28 mouse cellular contexts compared by ENCODE assay signal in genomic region chr10:59821334-59822066, GRCm38 (mm10). TPM values are rescaled to one million over a fixed set of nuclear protein-coding genes. Genes with fewer than 3 reads are reported as not detected.
DNase-seq lines count a peak whose midpoint lies in the region; ATAC-seq and TF ChIP-seq lines count a peak whose summit lies in the region.
"Had no signal": no experiment of that assay in that cellular context is flagged by ENCODE, and none has a peak within 500 bp of the region (broad histone marks: within the 10 kb centered on the region; RNA-seq: fewer than 3 reads in every experiment).

No protein-coding gene starts in this region.

- H3K27me3 ChIP-seq in intestine, embryonic 14.5 days (replicated peaks; ENCODE audit: control insufficient read depth, insufficient read depth, low read length), result no peaks in the 10 kb centered on the region
- no peaks in the 10 kb centered on the region for H3K27me3 ChIP-seq in intestine, embryonic 15.5 days (replicated peaks)
- no peaks in the 10 kb centered on the region for H3K27me3 ChIP-seq in midbrain, embryonic 10.5 days (ENCODE audit: low read depth, poor library complexity, severe bottlenecking)
- no peaks in the 10 kb centered on the region for H3K27me3 ChIP-seq in midbrain, postnatal 0 days (ENCODE audit: insufficient read depth, low read length)
- no peaks in the 10 kb centered on the region for H3K27me3 ChIP-seq in forebrain, embryonic 14.5 days (replicated peaks; ENCODE audit: control insufficient read depth, insufficient read depth, low read length)
- H3K27me3 ChIP-seq: forebrain, embryonic 12.5 days; limb, embryonic 15.5 days; Patski had no signal

- DNase-seq in intestine, embryonic 14.5 days (ENCODE audit: low spot score), result no peak
- no peak for DNase-seq in midbrain, embryonic 10.5 days (ENCODE audit: low spot score)
- no peak for DNase-seq in midbrain, postnatal 0 days (ENCODE audit: low spot score)
- DNase-seq in ZHBTc4 (ENCODE audit: low read depth, low spot score), result peak; percentile 52
- DNase-seq in forebrain, embryonic 14.5 days (ENCODE audit: low spot score), result no peak
- DNase-seq in embryo, embryonic 9.5 days (ENCODE audit: extremely low spot score), result no peak
- DNase-seq: adrenal gland, adult 2 months; cerebellum, adult 2 months; cerebellum, postnatal 14 days; gastrocnemius, postnatal 10 days; heart, postnatal 14 days; kidney, adult 8-10 months; kidney, postnatal 4 days; lung, embryonic 14.5 days; midbrain, embryonic 14.5 days; right cerebral cortex, adult 18-20 months; spleen, adult 18-20 months; thymus, adult 18-20 months; thymus, postnatal 25 days had no signal

- H3K9ac ChIP-seq in intestine, embryonic 14.5 days (ENCODE audit: low read length), result no peak overlapping the region
- no peak overlapping the region for H3K9ac ChIP-seq in intestine, embryonic 15.5 days
- H3K9ac ChIP-seq in midbrain, postnatal 0 days (replicated peaks; ENCODE audit: low read length, poor library complexity, severe bottlenecking), result no peak overlapping the region
- no peak overlapping the region for H3K9ac ChIP-seq in forebrain, embryonic 14.5 days (ENCODE audit: low read length)
- H3K9ac ChIP-seq: forebrain, embryonic 12.5 days; hindbrain, embryonic 14.5 days; limb, embryonic 15.5 days; liver, embryonic 14.5 days; lung, embryonic 14.5 days had no signal

- 95% methylated on average over 3 of the region's 7 CpGs for WGBS in intestine, embryonic 14.5 days
- 91% methylated on average over 7 of the region's 7 CpGs for WGBS in intestine, embryonic 15.5 days
- 90% methylated on average over 7 of the region's 7 CpGs for WGBS in midbrain, embryonic 10.5 days
- whole genome bisulfite sequencing in midbrain, postnatal 0 days, result 93% methylated on average over 7 of the region's 7 CpGs
- 93% methylated on average over 7 of the region's 7 CpGs for WGBS in forebrain, embryonic 14.5 days

- no peaks in the 10 kb centered on the region for H3K9me3 ChIP-seq in intestine, embryonic 14.5 days (ENCODE audit: control insufficient read depth, low read length)
- no peaks in the 10 kb centered on the region for H3K9me3 ChIP-seq in intestine, embryonic 15.5 days
- no peaks in the 10 kb centered on the region for H3K9me3 ChIP-seq in midbrain, embryonic 10.5 days (replicated peaks)
- no peaks in the 10 kb centered on the region for H3K9me3 ChIP-seq in midbrain, postnatal 0 days (ENCODE audit: low read length)
- no peaks in the 10 kb centered on the region for H3K9me3 ChIP-seq in forebrain, embryonic 14.5 days (replicated peaks; ENCODE audit: control insufficient read depth, low read length)
- H3K9me3 ChIP-seq: forebrain, embryonic 12.5 days; limb, embryonic 15.5 days had no signal

- ATAC-seq in intestine, embryonic 14.5 days (replicated peaks; ENCODE audit: low FRiP score, low TSS enrichment, low read depth), result 0 out of 2 replicates have a peak, but pooled peaks have one; percentile 3
- no peak for ATAC-seq in intestine, embryonic 15.5 days
- no peak for ATAC-seq in midbrain, postnatal 0 days (ENCODE audit: low FRiP score)
- no peak for ATAC-seq in forebrain, embryonic 14.5 days
- ATAC-seq: intestine, embryonic 16.5 days; Patski had no signal

- H3K27ac ChIP-seq in intestine, embryonic 14.5 days (ENCODE audit: low read depth), result no peak overlapping the region
- no peak overlapping the region for H3K27ac ChIP-seq in intestine, embryonic 15.5 days
- peak overlapping the region; percentile 39; the same call in 1 of the 2 replicates for H3K27ac ChIP-seq in midbrain, embryonic 10.5 days (replicated peaks)
- H3K27ac ChIP-seq in midbrain, postnatal 0 days (ENCODE audit: low read depth, low read length), result no peak overlapping the region
- H3K27ac ChIP-seq in forebrain, embryonic 14.5 days (ENCODE audit: low read depth, low read length), result no peak overlapping the region
- H3K27ac ChIP-seq: forebrain, embryonic 12.5 days; hindbrain, embryonic 14.5 days; kidney, postnatal 0 days; limb, embryonic 15.5 days; liver, embryonic 14.5 days; macrophage had no signal

- no peaks in the 10 kb centered on the region for H3K36me3 ChIP-seq in intestine, embryonic 14.5 days (ENCODE audit: control insufficient read depth, insufficient read depth, low read length)
- no peaks in the 10 kb centered on the region for H3K36me3 ChIP-seq in intestine, embryonic 15.5 days
- H3K36me3 ChIP-seq in midbrain, embryonic 10.5 days, result no peaks in the 10 kb centered on the region
- no peaks in the 10 kb centered on the region for H3K36me3 ChIP-seq in midbrain, postnatal 0 days (ENCODE audit: insufficient read depth, low read length)
- H3K36me3 ChIP-seq in forebrain, embryonic 14.5 days (ENCODE audit: control insufficient read depth, insufficient read depth, low read length), result no peaks in the 10 kb centered on the region
- H3K36me3 ChIP-seq: forebrain, embryonic 12.5 days had no signal

- no peak overlapping the region for H3K4me3 ChIP-seq in intestine, embryonic 14.5 days (ENCODE audit: low read depth, low read length)
- no peak overlapping the region for H3K4me3 ChIP-seq in intestine, embryonic 15.5 days (replicated peaks)
- H3K4me3 ChIP-seq in midbrain, embryonic 10.5 days, result no peak overlapping the region
- no peak overlapping the region for H3K4me3 ChIP-seq in midbrain, postnatal 0 days (ENCODE audit: low read depth, low read length)
- no peak overlapping the region for H3K4me3 ChIP-seq in forebrain, embryonic 14.5 days (ENCODE audit: low read depth, low read length)
- H3K4me3 ChIP-seq: forebrain, embryonic 12.5 days; limb, embryonic 15.5 days had no signal

- TF ChIP-seq CTCF in midbrain, postnatal 0 days (IDR thresholded peaks at IDR 0.05), result no peak

- no peak overlapping the region for H3K4me2 ChIP-seq in intestine, embryonic 14.5 days (ENCODE audit: low read length)
- no peak overlapping the region for H3K4me2 ChIP-seq in intestine, embryonic 15.5 days (replicated peaks)
- no peak overlapping the region for H3K4me2 ChIP-seq in midbrain, postnatal 0 days (ENCODE audit: low read depth, low read length, poor library complexity, severe bottlenecking)
- H3K4me2 ChIP-seq in forebrain, embryonic 14.5 days (ENCODE audit: low read length), result no peak overlapping the region
- H3K4me2 ChIP-seq: forebrain, embryonic 12.5 days; hindbrain, embryonic 14.5 days; limb, embryonic 15.5 days; lung, embryonic 14.5 days had no signal

- H3K4me1 ChIP-seq in intestine, embryonic 14.5 days (replicated peaks; ENCODE audit: control insufficient read depth, insufficient read depth, low read length), result no peaks in the 10 kb centered on the region
- no peaks in the 10 kb centered on the region for H3K4me1 ChIP-seq in intestine, embryonic 15.5 days (replicated peaks)
- H3K4me1 ChIP-seq in midbrain, embryonic 10.5 days, result peaks cover 11% of the 10 kb centered on the region; the same call in 1 of the 2 replicates
- no peaks in the 10 kb centered on the region for H3K4me1 ChIP-seq in midbrain, postnatal 0 days (ENCODE audit: insufficient read depth, low read length)
- no peaks in the 10 kb centered on the region for H3K4me1 ChIP-seq in forebrain, embryonic 14.5 days (ENCODE audit: control insufficient read depth, insufficient read depth, low read length)

RNA-seq across cellular contexts. Expression of gene Dnajb12, which starts 57.9 kb away (rescaled TPM):
- polyA plus RNA-seq in intestine, embryonic 14.5 days (2014; fragmentation: Nextera tagmentation; extraction: Ambion mirVana), result 27.5 and 28.6 TPM in 2 replicates
- 24.5 and 25.2 TPM in 2 replicates for polyA plus RNA-seq in intestine, embryonic 15.5 days (2015; fragmentation: Nextera tagmentation; extraction: Ambion mirVana)
- 27.3 and 27.6 TPM in 2 replicates for polyA plus RNA-seq in midbrain, embryonic 10.5 days (2016; fragmentation: Nextera tagmentation; extraction: Ambion mirVana)
- total RNA-seq in midbrain, postnatal 0 days (2014; rRNA removed), result 47.9 and 51.6 TPM in 2 replicates
- 25.7 and 26.3 TPM in 2 replicates for polyA plus RNA-seq in midbrain, postnatal 0 days (2015; fragmentation: Nextera tagmentation; extraction: Ambion mirVana)
- 18.8 and 19.7 TPM in 2 replicates for polyA plus RNA-seq in forebrain, embryonic 14.5 days (2014; fragmentation: Nextera tagmentation; extraction: Ambion mirVana)
